Mouse (Mus musculus): ENCODE results near the gene Edaradd.

DNA sequence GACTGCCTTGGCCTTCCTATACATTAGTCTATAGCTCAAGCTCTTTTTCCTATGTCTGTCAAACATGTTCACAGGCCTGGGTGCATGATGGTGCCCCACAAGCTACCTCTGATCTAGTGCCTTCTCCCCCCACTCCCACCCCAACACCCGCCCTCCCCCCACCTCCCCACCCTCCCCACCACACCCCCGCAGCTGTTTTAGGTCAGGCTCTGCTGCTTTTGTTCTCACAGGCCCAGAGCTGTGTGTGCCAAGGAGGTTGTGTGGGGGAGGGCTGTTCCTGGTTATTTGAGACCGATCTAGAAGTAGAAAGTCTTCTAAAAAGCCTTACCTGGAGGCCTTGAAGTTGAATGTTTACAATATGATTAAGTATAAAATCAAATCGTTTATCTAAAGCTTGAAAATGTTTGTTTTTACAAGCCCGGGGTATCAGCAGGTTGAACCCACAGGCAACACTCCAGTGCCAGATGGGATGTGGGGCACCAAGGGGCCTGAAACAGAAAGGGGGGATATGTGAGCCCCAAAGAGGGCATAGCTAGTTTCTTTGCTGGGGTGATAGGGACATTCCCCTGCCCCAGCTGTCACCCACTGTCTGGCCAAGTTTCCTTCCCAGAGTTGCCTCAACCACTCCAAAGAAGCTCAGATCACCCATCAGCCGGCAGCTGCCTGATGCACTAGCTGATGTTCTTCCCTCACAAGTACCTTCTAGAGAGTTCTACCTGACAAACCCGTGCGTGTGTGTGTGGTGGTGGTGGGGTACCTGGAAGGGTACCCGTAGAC, 8.9 kb downstream of the Edaradd start:
- no peak for TF ChIP-seq POLR2A (IDR thresholded peaks at IDR 0.05; ENCODE audit: low read depth, low read length)
- TF ChIP-seq CTCF (conservative IDR thresholded peaks at IDR 0.05; ENCODE audit: insufficient read depth, insufficient read length, low read depth, low read length): no peak

Measured in kidney, adult 2 months (tissue).